Mouse (Mus musculus) CH12.LX (cell line): ENCODE measurements around the gene March6.

Experiments
- CTCF ChIP-seq, 2 experiments: IDR thresholded peaks in 1 of 2; conservative IDR thresholded peaks in 1 of 2; 2 replicates each; pipeline ENCODE4 v1.5.1; 2011 to 2012; ENCODE audit warnings: low read depth in 2 of 2, low read length in 2 of 2, improper control_type of control experiment in 1 of 2, inconsistent platforms in 1 of 2, mild to moderate bottlenecking in 1 of 2, moderate library complexity in 1 of 2
- ELF1 ChIP-seq: IDR thresholded peaks from 2 replicates; pipeline ENCODE4 v1.6.1; 2014; ENCODE audit warnings: low read depth, mild to moderate bottlenecking, inconsistent platforms, low read length, improper control_type of control experiment
- EP300 ChIP-seq: IDR thresholded peaks from 2 replicates; pipeline ENCODE4 v1.6.1; 2011; ENCODE audit warnings: low read length, improper control_type of control experiment
- IRF4 ChIP-seq: IDR thresholded peaks from 2 replicates; pipeline ENCODE4 v1.6.1; 2014; ENCODE audit warnings: low read depth, mild to moderate bottlenecking, inconsistent platforms, low read length, improper control_type of control experiment
- JUN ChIP-seq: IDR thresholded peaks from 2 replicates; pipeline ENCODE4 v1.6.1; 2011; ENCODE audit warnings: low read depth, mild to moderate bottlenecking, low read length, improper control_type of control experiment, moderate library complexity; ENCODE audit not compliant: insufficient read depth
- JUND ChIP-seq: conservative IDR thresholded peaks from 2 replicates; pipeline ENCODE4 v1.6.1; 2011; ENCODE audit warnings: low read depth, low read length, improper control_type of control experiment
- MAX ChIP-seq: IDR thresholded peaks from 2 replicates; pipeline ENCODE4 v1.6.1; 2011; ENCODE audit warnings: low read length, improper control_type of control experiment
- MAZ ChIP-seq: IDR thresholded peaks from 2 replicates; pipeline ENCODE4 v1.6.1; 2012; ENCODE audit warnings: low read depth, mild to moderate bottlenecking, inconsistent platforms, low read length, improper control_type of control experiment, moderate library complexity
- NELFE ChIP-seq: IDR thresholded peaks from 2 replicates; pipeline ENCODE4 v1.6.1; 2011; ENCODE audit warnings: low read depth, low read length, improper control_type of control experiment
- POLR2A ChIP-seq: IDR thresholded peaks from 2 replicates; pipeline ENCODE4 v1.6.1; 2011; ENCODE audit warnings: low read depth, mild to moderate bottlenecking, improper control_type of control experiment, low read length
- TCF12 ChIP-seq: IDR thresholded peaks from 2 replicates; pipeline ENCODE4 v1.6.1; 2014; ENCODE audit warnings: low read depth, mild to moderate bottlenecking, inconsistent platforms, low read length, improper control_type of control experiment
- USF2 ChIP-seq: conservative IDR thresholded peaks from 2 replicates; pipeline ENCODE4 v1.6.1; 2011; ENCODE audit warnings: low read depth, low read length, improper control_type of control experiment
- ZC3H11A ChIP-seq: IDR thresholded peaks from 2 replicates; pipeline ENCODE4 v1.6.1; 2012; ENCODE audit warnings: low read depth, mild to moderate bottlenecking, inconsistent platforms, low read length, improper control_type of control experiment
- ZNF384 ChIP-seq: IDR thresholded peaks from 2 replicates; pipeline ENCODE4 v1.6.1; 2012; ENCODE audit warnings: low read depth, low read length, improper control_type of control experiment, inconsistent platforms

GRCm38 (mm10) chr15:31533529-31533928, 2.7 kb upstream of the March6 start:
- no peak for TF ChIP-seq NELFE
- no peak for TF ChIP-seq CTCF (conservative IDR thresholded peaks at IDR 0.05 in 1 of 2, IDR thresholded peaks at IDR 0.05 in 1 of 2; ENCODE audit: low read depth in 2 of 2, low read length in 2 of 2)
- no peak for TF ChIP-seq ZC3H11A
- no peak for TF ChIP-seq JUND
- TF ChIP-seq MAZ = no peak
- no peak for TF ChIP-seq USF2
- TF ChIP-seq POLR2A = no peak
- no peak for TF ChIP-seq IRF4
- TF ChIP-seq ELF1 = no peak
- TF ChIP-seq TCF12 = no peak
- TF ChIP-seq ZNF384 = no peak
- no peak for TF ChIP-seq EP300
- TF ChIP-seq JUN = no peak
- no peak for TF ChIP-seq MAX
